Mouse (Mus musculus) hindbrain, embryonic 11.5 days (tissue): ENCODE data around the gene Slc17a1. TPM values are rescaled to one million over a fixed set of nuclear protein-coding genes. Genes with fewer than 3 reads are reported as not detected.
A peak's percentile ranks its signal among the peaks of the same experiment; 100 is the strongest.

ENCODE experiments used
- ATAC-seq: fragments of 200-750 bp; cut with Nextera tagmentation; 2 replicates; pipeline ENCODE4 v1.8.0; 2017; ENCODE audit warnings: mild to moderate bottlenecking, moderate TSS enrichment, moderate library complexity; ENCODE audit not compliant: low FRiP score
- DNase-seq: peaks from one replicate; pipeline ENCODE4 v3.0.0-alpha.2; 2015; ENCODE audit warnings: low spot score
- H3K27ac ChIP-seq: fragments of 300-500 bp; sonication (generic); 2 replicates; pipeline ENCODE4 v1.5.1; 2014; ENCODE audit warnings: mild to moderate bottlenecking, low read depth, low read length
- H3K27me3 ChIP-seq: fragments of 300-500 bp; sonication (generic); 2 replicates; pipeline ENCODE4 v1.6.1; 2014; ENCODE audit warnings: mild to moderate bottlenecking, low read length, moderate library complexity, mixed read lengths; ENCODE audit not compliant: control insufficient read depth, insufficient read depth
- H3K36me3 ChIP-seq: fragments of 300-500 bp; sonication (generic); 2 replicates; pipeline ENCODE4 v1.6.1; 2014; ENCODE audit warnings: mild to moderate bottlenecking, low read length, moderate library complexity, mixed read lengths; ENCODE audit not compliant: control insufficient read depth, insufficient read depth
- H3K4me1 ChIP-seq: fragments of 300-500 bp; sonication (generic); replicated peaks from 2 replicates; pipeline ENCODE4 v1.6.1; 2014; ENCODE audit warnings: low read length, mixed read lengths; ENCODE audit not compliant: control insufficient read depth, insufficient read depth
- H3K4me2 ChIP-seq: fragments of 300-500 bp; sonication (generic); replicated peaks from 2 replicates; pipeline ENCODE4 v1.6.1; 2014; ENCODE audit warnings: mild to moderate bottlenecking, low read depth, low read length
- H3K4me3 ChIP-seq: fragments of 300-500 bp; sonication (generic); 2 replicates; pipeline ENCODE4 v1.5.1; 2014; ENCODE audit warnings: low read depth, low read length
- H3K9ac ChIP-seq: fragments of 300-500 bp; sonication (generic); 2 replicates; pipeline ENCODE4 v1.6.1; 2014; ENCODE audit warnings: low read depth, low read length
- H3K9me3 ChIP-seq: fragments of 300-500 bp; sonication (generic); 2 replicates; pipeline ENCODE4 v1.6.1; 2016; ENCODE audit warnings: low read length; ENCODE audit not compliant: control insufficient read depth
- WGBS: fragments of 180-500 bp; shearing (Covaris S2); extraction: QIAGEN DNeasy Blood & Tissue Kit; methylation state at CpG from one replicate; pipeline ENCODE4 v1.1.7; 2014; 5-methylcytosine and 5-hydroxymethylcytosine counted together
- polyA plus RNA-seq: library from polyadenylated mRNA; unstranded; fragments of >200 nt; fragmentation: Nextera tagmentation; extraction: Ambion mirVana; gene quantifications from 2 replicates; pipeline ENCODE4 v1.2.1, GENCODE M21; 2014

Slc17a1 gene
- polyA plus RNA-seq: not detected in 2 replicates

- Histone ChIP-seq H3K27me3 (no peaks in the 10 kb centered on the region), H3K36me3 (no peaks in the 10 kb centered on the region), H3K4me3 (no peak within 1 kb of the TSS), H3K27ac (no peak within 1 kb of the TSS), H3K9me3 (no peaks in the 10 kb centered on the region), H3K4me2 (no peak within 1 kb of the TSS), H3K4me1 (no peaks in the 10 kb centered on the region), H3K9ac (no peak within 1 kb of the TSS)
- DNase-seq (no peak), ATAC-seq (no peak)
- WGBS: 89% methylated on average over 7 of the region's 7 CpGs
Observed at GRCm38 (mm10) chr13:23867405-23867804, at the start of gene Slc17a1. Slc17a1 (plus strand) TSS chr13:23867750.

- Histone ChIP-seq H3K9me3 (no peaks in the 10 kb centered on the region), H3K4me3 (no peak overlapping the region), H3K27me3 (no peaks in the 10 kb centered on the region), H3K9ac (no peak overlapping the region), H3K4me1 (no peaks in the 10 kb centered on the region), H3K36me3 (no peaks in the 10 kb centered on the region), H3K4me2 (no peak overlapping the region), H3K27ac (no peak overlapping the region)
- ATAC-seq: no peak
- WGBS: 74% methylated on average over 4 of the region's 4 CpGs
- no peak for DNase-seq
Observed at GRCm38 (mm10) chr13:23820179-23820940, 47.2 kb upstream of the Slc17a1 start.

DNA sequence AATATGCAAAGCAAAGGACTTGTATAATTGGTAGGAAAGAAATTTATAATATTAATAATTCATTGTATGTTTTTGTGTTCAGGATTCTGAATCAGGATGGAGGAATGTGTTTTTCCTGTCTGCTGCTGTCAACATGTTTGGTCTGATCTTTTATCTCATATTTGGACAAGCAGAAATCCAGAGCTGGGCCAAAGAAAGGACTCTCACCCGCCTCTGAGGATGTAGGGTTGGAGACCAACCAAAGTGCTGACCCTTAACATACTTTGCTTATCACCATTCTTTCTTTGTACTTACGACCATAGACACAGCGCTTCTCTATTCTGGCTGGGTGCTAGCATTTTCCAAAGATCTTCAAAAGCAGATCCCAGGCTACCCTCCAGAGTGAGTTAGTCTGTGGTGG, 45.3 kb upstream of the Slc17a1 start:
- ATAC-seq (no peak), DNase-seq (no peak)
- Histone ChIP-seq H3K36me3 (no peaks in the 10 kb centered on the region), H3K27ac (no peak overlapping the region), H3K27me3 (no peaks in the 10 kb centered on the region), H3K4me3 (no peak overlapping the region), H3K4me1 (no peaks in the 10 kb centered on the region), H3K9me3 (no peaks in the 10 kb centered on the region), H3K9ac (no peak overlapping the region), H3K4me2 (no peak overlapping the region)
- WGBS: 88% methylated on average over 3 of the region's 3 CpGs

DNA sequence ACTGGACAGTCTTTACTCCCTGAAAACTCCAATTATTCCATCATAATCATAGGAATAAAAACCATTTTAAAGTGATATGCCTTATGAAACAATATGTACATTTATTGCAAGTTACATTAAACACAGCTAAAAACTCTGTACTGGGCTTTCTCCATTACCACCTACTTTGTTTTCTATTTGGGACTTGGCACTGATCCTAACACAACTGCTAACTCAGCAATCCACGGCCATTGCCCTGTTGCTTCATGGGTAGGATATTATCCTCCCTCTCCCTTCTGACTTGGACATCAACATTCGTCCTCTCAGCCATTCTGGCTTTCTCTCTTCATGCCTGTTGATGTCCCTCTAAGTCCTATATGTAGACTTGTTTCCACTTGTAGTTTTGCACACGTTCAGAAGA, 40.9 kb upstream of the Slc17a1 start:
- H3K9ac ChIP-seq: no peak overlapping the region
- ATAC-seq: no peak
- H3K4me3 ChIP-seq: no peak overlapping the region
- DNase-seq: no peak
- H3K36me3 ChIP-seq: no peaks in the 10 kb centered on the region
- H3K9me3 ChIP-seq: no peaks in the 10 kb centered on the region
- WGBS: 83% methylated on average over 3 of the region's 3 CpGs
- no peaks in the 10 kb centered on the region for H3K4me1 ChIP-seq
- no peak overlapping the region for H3K27ac ChIP-seq
- no peaks in the 10 kb centered on the region for H3K27me3 ChIP-seq
- no peak overlapping the region for H3K4me2 ChIP-seq

DNA sequence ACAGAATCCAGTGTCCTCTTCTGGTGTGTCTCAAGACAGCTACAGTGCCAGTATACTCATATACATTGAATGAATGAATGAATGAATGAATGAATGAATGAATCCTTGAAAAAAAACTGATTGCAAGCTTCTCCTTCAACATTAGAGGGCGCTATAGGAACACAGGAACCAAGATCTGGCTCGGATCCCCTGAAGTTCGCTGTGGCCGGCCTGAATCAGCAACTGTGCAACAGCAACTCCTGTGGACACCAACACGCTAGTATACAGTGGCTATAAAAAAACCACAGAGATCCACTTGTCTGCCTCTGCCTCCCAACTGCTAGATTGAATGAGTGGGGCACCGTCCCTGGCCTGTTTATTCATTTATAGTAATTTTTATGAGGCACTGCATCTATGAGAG, 34.5 kb upstream of the Slc17a1 start:
- ATAC-seq: no peak
- no peak overlapping the region for H3K9ac ChIP-seq
- H3K27me3 ChIP-seq: no peaks in the 10 kb centered on the region
- no peak overlapping the region for H3K27ac ChIP-seq
- H3K36me3 ChIP-seq: no peaks in the 10 kb centered on the region
- H3K4me3 ChIP-seq: no peak overlapping the region
- H3K4me2 ChIP-seq: no peak overlapping the region
- no peaks in the 10 kb centered on the region for H3K9me3 ChIP-seq
- H3K4me1 ChIP-seq: no peaks in the 10 kb centered on the region
- DNase-seq: peak; percentile 64
- 24% methylated on average over 6 of the region's 6 CpGs for WGBS

- Histone ChIP-seq H3K9ac (no peak overlapping the region), H3K36me3 (no peaks in the 10 kb centered on the region), H3K4me2 (no peak overlapping the region), H3K9me3 (no peaks in the 10 kb centered on the region), H3K27ac (no peak overlapping the region), H3K27me3 (no peaks in the 10 kb centered on the region), H3K4me3 (no peak overlapping the region), H3K4me1 (no peaks in the 10 kb centered on the region)
- DNase-seq (no peak), ATAC-seq (no peak)
- WGBS: 87% methylated on average over 5 of the region's 5 CpGs
Observed at GRCm38 (mm10) chr13:23834836-23835235, 32.7 kb upstream of the Slc17a1 start.

DNA sequence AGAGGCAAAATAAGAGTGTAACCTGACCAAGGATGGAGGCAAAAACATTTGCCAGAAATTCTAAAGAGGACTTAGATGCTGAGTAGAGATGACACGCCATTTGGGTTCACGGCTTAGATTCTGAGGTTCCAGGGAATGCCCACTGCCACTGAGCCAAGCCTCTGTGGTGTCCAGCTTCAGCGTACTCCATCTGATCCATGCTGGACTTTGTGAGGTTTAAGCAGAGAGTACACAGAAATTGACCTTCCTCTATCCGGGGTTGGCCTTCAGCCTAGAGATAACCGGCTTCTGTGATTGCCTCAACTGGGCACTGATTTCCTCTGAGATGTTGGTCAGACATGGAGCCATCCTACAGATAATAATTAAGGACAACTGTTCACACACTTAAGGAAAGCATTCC, 30.9 kb upstream of the Slc17a1 start:
- Histone ChIP-seq H3K27me3 (no peaks in the 10 kb centered on the region), H3K4me3 (no peak overlapping the region), H3K36me3 (no peaks in the 10 kb centered on the region), H3K27ac (no peak overlapping the region), H3K9me3 (no peaks in the 10 kb centered on the region), H3K4me2 (no peak overlapping the region), H3K9ac (no peak overlapping the region), H3K4me1 (no peaks in the 10 kb centered on the region)
- no peak for ATAC-seq
- no peak for DNase-seq
- WGBS: 95% methylated on average over 5 of the region's 5 CpGs

DNA sequence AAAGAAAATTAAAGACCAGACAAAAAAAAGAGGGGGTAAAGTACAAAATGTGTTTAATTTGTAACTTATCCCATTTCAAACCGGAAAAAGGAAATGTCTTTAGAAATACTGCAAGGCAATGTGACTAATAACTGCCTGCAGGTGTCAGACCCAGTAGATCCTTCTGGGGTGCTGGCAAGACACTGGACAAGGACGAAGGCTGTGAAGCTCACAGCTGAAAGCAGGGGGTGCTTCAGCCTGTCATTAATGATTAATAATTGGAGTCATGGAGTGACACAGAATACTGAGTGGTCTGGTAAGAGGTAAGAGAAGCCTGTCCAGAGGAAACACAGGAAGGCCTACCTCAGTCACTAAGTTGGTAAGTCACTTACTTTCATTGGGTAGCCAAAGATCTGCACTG, 28.2 kb upstream of the Slc17a1 start, which contains the start of gene Slc17a3:
Slc17a3 (plus strand) TSS at position 127 of the 400 bp plus-strand sequence.
- Histone ChIP-seq H3K4me1 (no peaks in the 10 kb centered on the region), H3K27ac (no peak within 1 kb of the TSS), H3K4me3 (no peak within 1 kb of the TSS), H3K9me3 (no peaks in the 10 kb centered on the region), H3K4me2 (no peak within 1 kb of the TSS), H3K9ac (no peak within 1 kb of the TSS), H3K27me3 (no peaks in the 10 kb centered on the region), H3K36me3 (no peaks in the 10 kb centered on the region)
- ATAC-seq (no peak), DNase-seq (no peak)
- WGBS: 84% methylated on average over 2 of the region's 2 CpGs

DNA sequence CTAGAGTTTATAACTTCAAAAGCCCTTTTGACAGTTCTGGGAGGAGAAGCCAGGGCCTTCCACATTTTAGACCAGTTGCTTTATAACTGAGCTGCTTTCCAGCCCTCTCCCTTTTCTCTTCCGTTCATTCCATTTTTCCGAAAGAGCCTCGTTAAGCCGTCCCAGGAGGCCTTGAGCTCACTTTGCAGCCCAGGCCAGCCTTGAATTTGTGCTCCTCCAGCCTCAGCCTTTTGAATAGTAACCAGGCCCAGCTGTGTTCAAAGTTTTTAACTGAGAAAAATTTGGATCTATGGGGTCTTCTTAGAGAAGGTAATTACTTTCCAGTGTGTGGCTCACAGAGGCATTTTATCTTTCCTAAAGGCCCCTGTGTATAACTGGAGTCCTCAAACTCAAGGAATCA, 21.7 kb upstream of the Slc17a1 start:
- H3K9me3 ChIP-seq: no peaks in the 10 kb centered on the region
- H3K4me1 ChIP-seq: no peaks in the 10 kb centered on the region
- no peaks in the 10 kb centered on the region for H3K27me3 ChIP-seq
- no peak overlapping the region for H3K27ac ChIP-seq
- 88% methylated on average over 4 of the region's 4 CpGs for WGBS
- H3K4me3 ChIP-seq: no peak overlapping the region
- H3K9ac ChIP-seq: no peak overlapping the region
- DNase-seq (no peak), ATAC-seq (no peak)
- H3K36me3 ChIP-seq: no peaks in the 10 kb centered on the region
- no peak overlapping the region for H3K4me2 ChIP-seq
